Mouse (Mus musculus): ENCODE measurements around the gene Hoxa9.

GRCm38 (mm10) chr6:52200073-52200750 is 30.7 kb downstream of the Hoxa9 start:
- TF ChIP-seq POLR2A (IDR thresholded peaks at IDR 0.05; ENCODE audit: control insufficient read depth, low read depth, low read length), result no peak
- no peak for TF ChIP-seq CTCF (IDR thresholded peaks at IDR 0.05; ENCODE audit: control insufficient read depth, insufficient read depth, insufficient replicate concordance, low read depth, low read length)

Data from testis, adult 2 months (tissue).